Mouse (Mus musculus) heart, postnatal 0 days (tissue): ENCODE measurements around the gene Lcat. TPM values are rescaled to one million over a fixed set of nuclear protein-coding genes. Genes with fewer than 3 reads are reported as not detected.
"Not testable (repeated sequence)": the region's sequence is repeated elsewhere in the genome, so short reads cannot be mapped to it uniquely, and the experiment has no call there.

Experiments
- ATAC-seq: fragments of 200-750 bp; cut with Nextera tagmentation; 2 replicates; pipeline ENCODE4 v1.8.0; 2017; ENCODE audit warnings: low read depth, moderate number of reproducible peaks, moderate library complexity; ENCODE audit not compliant: insufficient read depth
- DNase-seq: peaks from one replicate; pipeline ENCODE4 v3.0.0-alpha.2; 2016; ENCODE audit warnings: low spot score
- H3K27ac ChIP-seq: fragments of 300-500 bp; sonication (generic); 2 replicates; pipeline ENCODE4 v1.5.1; 2014; ENCODE audit warnings: low read depth, mild to moderate bottlenecking
- H3K27me3 ChIP-seq: fragments of 300-500 bp; sonication (generic); 2 replicates; pipeline ENCODE4 v1.6.1; 2014; ENCODE audit warnings: low read length, mixed read lengths; ENCODE audit not compliant: control insufficient read depth, insufficient read depth
- H3K36me3 ChIP-seq: fragments of 300-500 bp; sonication (generic); replicated peaks from 2 replicates; pipeline ENCODE4 v1.6.1; 2014; ENCODE audit warnings: low read length, mixed read lengths; ENCODE audit not compliant: control insufficient read depth, insufficient read depth
- H3K4me1 ChIP-seq: fragments of 300-500 bp; sonication (generic); 2 replicates; pipeline ENCODE4 v1.6.1; 2014; ENCODE audit warnings: antibody characterized with exemption; ENCODE audit not compliant: control insufficient read depth, insufficient read depth
- H3K4me2 ChIP-seq: fragments of 300-500 bp; sonication (generic); 2 replicates; pipeline ENCODE4 v1.6.1; 2014; ENCODE audit warnings: low read depth, mild to moderate bottlenecking, low read length, moderate library complexity
- H3K4me3 ChIP-seq: fragments of 300-500 bp; sonication (generic); 2 replicates; pipeline ENCODE4 v1.5.1; 2014; ENCODE audit warnings: low read depth, low read length
- H3K9ac ChIP-seq: fragments of 300-500 bp; sonication (generic); replicated peaks from 2 replicates; pipeline ENCODE4 v1.6.1; 2014; ENCODE audit warnings: low read depth, low read length, mixed read lengths
- H3K9me3 ChIP-seq: fragments of 300-500 bp; sonication (generic); replicated peaks from 2 replicates; pipeline ENCODE4 v1.6.1; 2016; ENCODE audit warnings: low read length; ENCODE audit not compliant: control insufficient read depth
- CTCF ChIP-seq: IDR thresholded peaks from 2 replicates; pipeline ENCODE4 v1.5.1; 2016; ENCODE audit warnings: antibody characterized with exemption, control low read depth, low read depth
- EP300 ChIP-seq: IDR thresholded peaks from 2 replicates; pipeline ENCODE4 v1.6.1; 2016; ENCODE audit warnings: antibody characterized with exemption, low read depth
- WGBS: fragments of 180-500 bp; shearing (Covaris S2); extraction: QIAGEN DNeasy Blood & Tissue Kit; methylation state at CpG from one replicate; pipeline ENCODE4 v1.1.7; 2014; 5-methylcytosine and 5-hydroxymethylcytosine counted together
- polyA plus RNA-seq: library from polyadenylated mRNA; unstranded; fragments of >200 nt; fragmentation: Nextera tagmentation; extraction: Ambion mirVana; gene quantifications from 2 replicates; pipeline ENCODE4 v1.2.1, GENCODE M21; 2015
- total RNA-seq: library from RNA; depleted of rRNA; stranded (reverse); fragments of >200 nt; gene quantifications from 2 replicates; pipeline ENCODE4 v1.2.3, GENCODE M21; 2014; ENCODE audit warnings: low replicate concordance; rRNA removed

The Lcat gene
- 0.93 TPM in 1 of 2 replicates, not detected in the other for total RNA-seq
- 0.51 and 0.56 TPM in 2 replicates for polyA plus RNA-seq

GRCm38 (mm10) chr8:105943321-105943739 lies at the start of gene Lcat:
TSS of gene Lcat (minus strand) at chr8:105943382.
- Histone ChIP-seq H3K27ac (no peak within 1 kb of the TSS), H3K4me2 (no peak within 1 kb of the TSS), H3K36me3 (peaks cover 60% of the 10 kb centered on the region), H3K9me3 (no peaks in the 10 kb centered on the region), H3K4me1 (0 out of 2 replicates have a peak, but pooled peaks cover 4% of the 10 kb centered on the region), H3K9ac (no peak within 1 kb of the TSS), H3K4me3 (no peak within 1 kb of the TSS), H3K27me3 (no peaks in the 10 kb centered on the region)
- DNase-seq (no peak), ATAC-seq (no peak)
- 76% methylated on average over 8 of the region's 8 CpGs for WGBS
- TF ChIP-seq EP300 (no peak), CTCF (no peak)

- no peak for DNase-seq
- 53% methylated on average over 5 of the region's 5 CpGs for whole genome bisulfite sequencing
- no peak for TF ChIP-seq CTCF
- TF ChIP-seq EP300, result no peak
These were observed 49.3 kb upstream of the Lcat start for GRCm38 (mm10) chr8:105992499-105992898.

GRCm38 (mm10) chr8:105991546-105991945 lies 48.4 kb upstream of the Lcat start:
- ATAC-seq (no peak), DNase-seq (no peak)
- Histone ChIP-seq H3K4me3 (no peak overlapping the region), H3K36me3 (no peaks in the 10 kb centered on the region), H3K9ac (no peak overlapping the region), H3K27me3 (no peaks in the 10 kb centered on the region), H3K27ac (no peak overlapping the region), H3K4me2 (no peak overlapping the region), H3K9me3 (no peaks in the 10 kb centered on the region), H3K4me1 (peaks cover 5% of the 10 kb centered on the region; the same call in 1 of the 2 replicates)
- TF ChIP-seq CTCF, result no peak
- TF ChIP-seq EP300, result no peak
- 23% methylated on average over 2 of the region's 2 CpGs for WGBS

More at GRCm38 (mm10) chr8:105992499-105992898, 49.3 kb upstream of the Lcat start:
- H3K9me3 ChIP-seq, result no peaks in the 10 kb centered on the region
- no peak for ATAC-seq
- H3K27ac ChIP-seq, result no peak overlapping the region
- peaks cover 5% of the 10 kb centered on the region; the same call in 1 of the 2 replicates for H3K4me1 ChIP-seq
- H3K27me3 ChIP-seq, result no peaks in the 10 kb centered on the region
- H3K4me2 ChIP-seq, result no peak overlapping the region
- no peak overlapping the region for H3K4me3 ChIP-seq
- no peaks in the 10 kb centered on the region for H3K36me3 ChIP-seq
- H3K9ac ChIP-seq, result no peak overlapping the region

- Histone ChIP-seq H3K36me3 (no peaks in the 10 kb centered on the region), H3K27me3 (no peaks in the 10 kb centered on the region), H3K4me1 (peaks cover 5% of the 10 kb centered on the region; the same call in 1 of the 2 replicates), H3K9me3 (no peaks in the 10 kb centered on the region), H3K27ac (no peak within 1 kb of the TSS), H3K9ac (no peak within 1 kb of the TSS), H3K4me3 (no peak within 1 kb of the TSS), H3K4me2 (peak within 1 kb of the TSS; percentile 16; the same call in 1 of the 2 replicates)
- ATAC-seq, result peak; percentile 93
- DNase-seq, result peak; percentile 89
- peak; percentile 91 for TF ChIP-seq CTCF
- TF ChIP-seq EP300, result no peak
- 6% methylated on average over 15 of the region's 15 CpGs for WGBS
These were observed 47.7 kb upstream of the Lcat start, which contains the start of gene Dus2 for GRCm38 (mm10) chr8:105990856-105991387. TSS of gene Dus2 (plus strand) at chr8:105991337.

- peaks cover 5% of the 10 kb centered on the region; the same call in 1 of the 2 replicates for H3K4me1 ChIP-seq
These were observed 45.4 kb upstream of the Lcat start for GRCm38 (mm10) chr8:105988546-105988945.

GRCm38 (mm10) chr8:105983406-105983805 lies 40.2 kb upstream of the Lcat start:
- not testable (repeated sequence) for DNase-seq, H3K27me3 ChIP-seq, H3K4me2 ChIP-seq, H3K36me3 ChIP-seq, H3K9ac ChIP-seq, H3K27ac ChIP-seq, H3K4me3 ChIP-seq, ATAC-seq, H3K9me3 ChIP-seq, H3K4me1 ChIP-seq
- 75% methylated on average over 11 of the region's 11 CpGs for WGBS

More at GRCm38 (mm10) chr8:105988546-105988945, 45.4 kb upstream of the Lcat start:
- no peak overlapping the region for H3K27ac ChIP-seq
- no peaks in the 10 kb centered on the region for H3K9me3 ChIP-seq
- no peak overlapping the region for H3K4me3 ChIP-seq
- no peak for ATAC-seq
- H3K9ac ChIP-seq, result no peak overlapping the region
- no peaks in the 10 kb centered on the region for H3K27me3 ChIP-seq
- WGBS, result 77% methylated on average over 11 of the region's 11 CpGs
- H3K4me2 ChIP-seq, result no peak overlapping the region
- TF ChIP-seq EP300 (no peak), CTCF (no peak)
- no peaks in the 10 kb centered on the region for H3K36me3 ChIP-seq
- no peak for DNase-seq
